Mouse (Mus musculus) heart, adult 2 months (tissue): ENCODE measurements around the gene Sass6.

Experiments
- CTCF ChIP-seq: fragments of 200-600 bp; IDR thresholded peaks from 2 replicates; pipeline ENCODE4 v1.8.1; 2022; ENCODE audit warnings: antibody characterized with exemption, mild to moderate bottlenecking, moderate library complexity
- POLR2A ChIP-seq: fragments of 200-500 bp; IDR thresholded peaks from 2 replicates; pipeline ENCODE4 v1.6.1; 2011; ENCODE audit warnings: mild to moderate bottlenecking, low read depth, low read length, control low read depth; ENCODE audit not compliant: insufficient read depth

DNA sequence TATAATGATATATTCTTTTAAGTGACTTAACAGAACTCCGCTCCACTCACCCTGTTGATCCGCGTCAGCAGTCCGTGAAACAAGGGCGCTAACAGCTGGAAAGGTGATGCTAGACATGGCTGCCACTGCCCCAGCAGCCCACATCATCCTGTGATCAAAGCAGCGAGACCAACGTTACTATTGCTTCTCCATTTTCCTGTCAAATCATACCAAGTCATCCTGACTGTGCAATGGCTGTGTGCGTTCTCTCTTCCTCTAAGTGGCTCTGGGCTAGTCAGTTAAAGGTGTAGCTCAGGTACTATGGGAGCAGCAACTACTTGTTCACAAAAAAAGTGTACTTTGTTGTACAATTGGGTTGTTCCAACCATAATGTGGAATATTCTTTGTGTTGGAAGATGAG, 40.1 kb downstream of the Sass6 start:
- TF ChIP-seq POLR2A (no peak), CTCF (no peak)
